Mouse (Mus musculus) cerebellum, adult 2 months (tissue): Measurements from ENCODE around the gene Akap2.

Experiments
- CTCF ChIP-seq: fragments of 200-500 bp; IDR thresholded peaks from 2 replicates; pipeline ENCODE4 v1.5.1; 2011; ENCODE audit warnings: low read depth, mild to moderate bottlenecking, control low read depth, low read length, moderate library complexity, borderline replicate concordance; ENCODE audit not compliant: insufficient read depth
- POLR2A ChIP-seq: fragments of 200-500 bp; IDR thresholded peaks from 2 replicates; pipeline ENCODE4 v1.6.1; 2011; ENCODE audit warnings: low read length, control low read depth, borderline replicate concordance; ENCODE audit not compliant: insufficient read depth

GRCm38 (mm10) chr4:57770185-57770823 is 52.8 kb downstream of the Akap2 start:
- TF ChIP-seq CTCF (no peak), POLR2A (no peak)
